Mouse (Mus musculus) liver, adult 2 months (tissue): ENCODE results near the gene Fads1.

ENCODE experiments used
- CTCF ChIP-seq: fragments of 200-500 bp; IDR thresholded peaks from 2 replicates; pipeline ENCODE4 v1.5.1; 2011; ENCODE audit warnings: low read depth, low read length, control low read depth
- POLR2A ChIP-seq: fragments of 200-500 bp; IDR thresholded peaks from 2 replicates; pipeline ENCODE4 v1.6.1; 2011; ENCODE audit warnings: low read length, control low read depth; ENCODE audit not compliant: insufficient read depth; ENCODE audit errors: extremely low read depth

DNA sequence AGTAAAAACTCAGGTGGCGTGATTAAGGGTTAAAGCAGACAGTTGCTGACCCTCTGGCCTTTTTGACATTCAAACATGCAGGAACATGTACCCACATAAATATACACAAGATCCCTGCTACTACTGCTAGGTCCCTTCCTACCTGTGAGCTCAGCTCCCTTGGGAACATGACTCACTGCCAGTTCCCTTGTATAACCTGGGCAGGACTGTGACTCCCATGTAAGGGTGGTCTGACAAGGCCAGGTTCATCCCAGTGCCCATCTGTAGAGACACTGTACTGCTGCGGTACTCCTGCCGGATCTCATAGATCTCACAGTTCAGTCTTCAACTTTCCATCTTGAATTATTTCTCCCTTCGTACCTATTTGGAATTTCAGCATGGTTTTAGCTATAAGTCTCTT is 14.4 kb downstream of the Fads1 start:
- TF ChIP-seq POLR2A (no peak), CTCF (no peak)
